Mouse (Mus musculus): ENCODE measurements around the gene Akap2. TPM values are rescaled to one million over a fixed set of nuclear protein-coding genes. Genes with fewer than 3 reads are reported as not detected.

Akap2 gene
- total RNA-seq, 2 experiments from 2014 or later: 53.8 to 60.0 TPM

DNA sequence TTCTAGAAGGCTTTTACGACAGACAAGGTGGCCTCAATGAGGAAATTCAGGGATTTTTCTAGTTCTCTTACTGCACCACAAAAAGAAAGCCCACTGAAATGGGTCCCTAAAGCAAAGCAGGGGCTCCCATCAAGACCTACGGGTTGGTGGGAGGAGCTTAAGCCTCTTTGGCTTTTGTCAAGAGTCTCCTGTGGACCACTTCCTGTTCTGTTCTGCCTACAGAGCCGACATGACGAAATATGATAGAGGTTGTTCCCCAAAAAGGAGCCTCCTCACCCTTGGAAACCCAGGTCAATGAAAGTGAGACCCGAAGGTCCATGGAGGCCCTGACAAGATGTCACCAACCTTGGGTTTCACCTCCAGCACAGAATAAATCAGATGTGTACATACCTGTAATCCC is 185.2 kb downstream of the Akap2 start:
- no peak for DNase-seq (ENCODE audit: low spot score in 2 of 2)

DNA sequence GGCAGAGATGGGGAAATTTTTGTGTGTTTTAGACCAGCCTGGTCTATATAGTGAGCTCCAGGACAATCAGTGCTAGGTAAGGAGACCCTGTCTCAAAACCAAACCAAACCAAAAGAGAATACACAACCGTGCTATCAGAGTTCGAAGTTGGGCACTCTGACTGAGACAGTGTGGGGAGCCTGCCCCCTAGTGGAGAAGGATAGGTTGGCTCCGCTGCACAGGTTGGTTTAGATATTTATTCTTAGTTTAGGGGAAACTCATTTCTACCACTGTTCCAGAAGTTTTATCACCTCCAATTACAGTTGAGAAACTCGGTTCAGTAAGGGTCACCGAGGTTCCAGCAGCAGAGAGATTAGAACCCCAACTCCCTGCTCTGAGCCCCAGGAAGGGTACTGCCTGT is 186.8 kb downstream of the Akap2 start:
- DNase-seq (ENCODE audit: low spot score in 2 of 2): peak in 1 of 2 experiments; percentile 65

DNA sequence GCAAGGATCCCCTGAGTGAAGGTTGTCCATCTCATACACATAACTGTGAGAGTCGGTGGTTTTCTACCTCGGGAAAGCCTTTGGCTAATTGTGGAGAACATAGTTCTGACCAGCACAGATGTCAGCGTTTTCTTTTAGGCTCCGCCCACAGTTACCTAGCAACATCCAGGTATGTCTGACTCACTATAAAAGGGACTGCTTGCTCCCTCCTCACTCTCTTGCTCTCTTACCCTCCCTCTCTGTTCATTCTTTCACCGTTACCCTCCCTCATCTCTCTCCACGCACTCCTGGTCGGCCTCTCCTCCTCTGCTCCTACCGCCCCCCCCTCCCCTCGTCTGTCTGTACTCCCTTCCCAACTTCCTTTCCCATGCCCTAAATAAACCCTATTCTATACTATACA is 187.2 kb downstream of the Akap2 start:
- DNase-seq (ENCODE audit: low spot score in 2 of 2): no peak

DNA sequence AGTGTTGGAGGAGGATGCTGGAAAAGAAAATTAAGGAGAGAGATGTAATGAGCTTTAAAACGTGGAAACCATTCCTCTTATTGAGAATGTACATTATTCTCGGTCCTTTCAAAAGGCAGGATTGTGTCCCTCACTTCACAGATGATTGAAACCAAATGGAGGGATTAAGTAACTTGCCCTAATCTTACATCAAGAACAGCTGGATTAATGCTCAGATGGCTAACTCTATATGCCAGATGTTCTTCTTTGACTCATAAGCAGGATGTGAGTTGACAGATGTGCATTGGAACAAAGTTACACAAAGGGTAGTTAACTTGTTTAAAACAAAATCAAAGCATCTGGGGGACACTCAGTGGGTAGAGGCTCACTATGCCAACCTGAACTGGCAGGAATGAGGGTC is 189.3 kb downstream of the Akap2 start:
- DNase-seq (ENCODE audit: low spot score in 2 of 2): no peak

DNA sequence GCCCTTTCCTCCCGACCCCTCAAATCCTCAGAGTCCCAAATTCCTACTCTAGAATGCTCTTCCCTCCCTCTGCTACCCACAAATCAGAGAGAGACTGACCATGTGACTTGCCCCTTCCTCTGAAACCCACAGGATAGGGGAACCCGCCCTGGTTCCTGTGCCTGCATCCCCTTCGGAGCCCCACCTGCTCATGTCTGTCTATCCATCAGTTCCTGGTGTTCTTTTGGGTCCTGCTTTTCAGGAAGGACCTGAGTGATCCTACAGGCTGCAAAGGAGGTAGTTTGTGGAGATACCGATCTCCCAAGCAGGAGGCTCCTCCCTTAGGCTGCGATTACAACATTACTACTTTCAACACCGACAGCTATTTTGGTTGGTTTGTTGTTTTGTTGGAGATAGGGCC is 191.4 kb downstream of the Akap2 start:
- DNase-seq (ENCODE audit: low spot score in 2 of 2): no peak

DNA sequence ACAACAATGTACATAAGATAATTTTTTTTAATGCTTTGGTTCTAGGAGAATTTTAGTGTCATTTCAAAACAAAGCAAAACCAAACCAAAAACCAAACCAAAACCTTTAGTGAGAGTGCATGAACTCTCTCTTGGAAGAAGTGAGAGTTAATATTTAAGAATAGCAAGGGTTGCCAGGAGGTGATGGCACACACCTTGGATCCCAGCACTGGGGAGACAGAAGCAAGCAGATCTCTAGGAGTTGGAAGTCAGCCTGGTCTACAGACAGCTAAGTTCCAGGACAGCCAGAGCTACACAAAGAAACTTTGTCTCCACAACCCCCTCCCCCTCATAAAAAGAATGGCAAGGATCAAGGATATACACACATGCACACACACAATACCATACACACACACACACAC is 195.6 kb downstream of the Akap2 start:
- DNase-seq (ENCODE audit: low spot score in 2 of 2): no peak

DNA sequence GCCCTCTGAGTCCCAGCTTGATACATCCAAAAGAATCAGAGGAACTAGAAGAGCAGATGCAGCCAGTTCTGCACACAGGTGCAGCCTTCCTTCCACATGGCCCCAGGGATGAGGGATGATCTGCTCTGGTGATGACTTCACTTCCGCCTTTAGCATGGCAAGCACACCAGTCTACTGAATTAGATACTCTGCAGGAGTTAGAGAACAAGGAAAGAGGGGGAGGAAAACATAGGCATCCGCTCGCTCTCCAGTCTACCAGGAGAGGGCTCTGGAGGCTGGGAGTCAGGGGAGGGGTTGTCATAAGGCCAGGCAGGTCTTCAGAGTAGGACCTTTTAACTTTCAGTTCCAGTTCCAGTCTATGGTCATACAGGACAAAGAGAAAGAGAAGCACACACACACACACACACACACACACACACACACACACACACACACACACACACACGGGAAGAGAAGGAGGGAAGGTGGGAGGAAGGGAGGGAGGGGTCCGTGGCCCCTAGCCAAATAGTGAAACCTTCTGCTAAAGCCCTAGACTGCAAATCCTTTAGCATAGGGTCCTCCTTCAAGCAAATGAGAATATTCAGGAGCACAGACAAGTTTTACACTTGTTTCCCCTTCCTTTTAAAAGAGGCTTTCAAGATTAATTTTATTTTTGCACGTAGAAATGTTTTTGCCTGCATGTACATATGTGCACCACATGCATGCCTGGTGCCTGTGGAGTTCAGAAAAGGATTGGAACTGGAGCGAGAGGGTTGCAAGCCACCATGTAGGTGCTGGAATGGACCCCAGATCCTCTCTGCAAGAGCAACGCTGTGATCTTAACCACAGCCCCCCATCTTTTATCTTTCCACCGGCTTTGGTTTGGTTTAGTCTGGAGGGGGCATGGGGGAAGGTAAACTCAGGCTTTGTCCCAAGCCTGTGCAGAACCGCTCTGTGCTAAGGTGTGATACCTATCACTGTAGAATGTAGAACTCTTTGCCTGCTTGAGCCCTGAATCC is 197.0 kb downstream of the Akap2 start:
- no peak for DNase-seq (ENCODE audit: low spot score in 2 of 2)

DNA sequence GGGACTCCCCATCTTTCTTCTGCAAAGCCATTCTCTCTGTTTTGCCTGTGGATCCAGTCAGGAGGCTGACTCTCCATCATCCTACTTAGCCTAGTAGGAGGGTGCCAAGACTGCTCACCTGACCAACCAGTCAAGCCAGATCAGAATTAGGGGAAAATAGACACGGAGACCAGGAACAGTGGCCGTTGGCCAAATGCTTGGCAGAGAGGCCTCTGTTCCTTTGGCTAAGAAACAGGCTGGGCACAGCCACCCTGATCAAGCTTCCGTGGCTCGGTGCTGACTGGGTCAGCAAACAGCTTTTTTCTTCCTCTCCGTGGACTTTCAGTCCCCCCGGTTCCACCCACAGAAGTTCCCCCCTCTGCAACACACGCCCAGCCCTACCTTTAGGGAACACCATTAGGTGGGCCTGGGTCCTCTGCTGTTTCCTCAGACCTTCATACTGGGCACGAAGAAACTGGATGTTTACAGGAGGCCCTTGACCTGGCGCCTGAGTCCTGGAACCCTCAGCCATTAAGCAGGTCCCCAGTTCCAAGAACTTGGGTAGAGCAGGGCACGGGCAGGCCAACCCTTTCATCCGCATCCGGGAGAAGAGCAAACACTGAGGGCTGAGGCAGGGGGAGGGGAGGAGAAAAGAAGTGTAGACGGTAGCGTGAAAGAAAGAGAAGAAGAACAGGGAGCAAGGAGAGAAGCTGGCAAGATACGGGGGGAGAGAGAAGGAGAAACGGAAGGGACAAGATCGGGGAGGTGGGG is 197.9 kb downstream of the Akap2 start:
- DNase-seq (ENCODE audit: low spot score in 2 of 2): no peak

DNA sequence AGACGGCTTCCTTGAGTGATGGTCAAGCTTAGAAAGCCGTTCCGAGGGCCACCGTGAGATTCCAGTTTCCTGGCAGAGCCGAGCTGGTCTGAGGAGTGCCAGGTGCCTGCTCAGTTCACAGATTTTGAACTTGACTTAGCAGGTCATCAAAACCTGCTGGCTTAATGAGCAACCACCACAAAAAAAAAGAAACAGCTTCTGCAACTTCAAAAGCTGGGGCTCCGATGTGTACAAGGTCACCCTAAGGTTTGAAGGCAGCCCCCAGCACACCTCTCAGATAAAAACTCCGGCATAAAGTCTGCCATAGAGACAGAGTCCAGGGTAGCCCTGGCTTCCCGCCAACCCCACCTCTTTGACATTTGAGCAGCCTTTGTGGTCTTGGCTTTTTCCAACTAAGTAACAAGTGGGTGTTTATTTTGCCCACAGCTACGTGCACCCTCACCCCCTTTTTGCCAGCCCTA is 198.8 kb downstream of the Akap2 start, which contains the start of gene D630039A03Rik:
Gene D630039A03Rik, minus strand, starts transcription at position 97 of the 461 bp plus-strand sequence.
- DNase-seq (ENCODE audit: low spot score in 2 of 2): no peak

DNA sequence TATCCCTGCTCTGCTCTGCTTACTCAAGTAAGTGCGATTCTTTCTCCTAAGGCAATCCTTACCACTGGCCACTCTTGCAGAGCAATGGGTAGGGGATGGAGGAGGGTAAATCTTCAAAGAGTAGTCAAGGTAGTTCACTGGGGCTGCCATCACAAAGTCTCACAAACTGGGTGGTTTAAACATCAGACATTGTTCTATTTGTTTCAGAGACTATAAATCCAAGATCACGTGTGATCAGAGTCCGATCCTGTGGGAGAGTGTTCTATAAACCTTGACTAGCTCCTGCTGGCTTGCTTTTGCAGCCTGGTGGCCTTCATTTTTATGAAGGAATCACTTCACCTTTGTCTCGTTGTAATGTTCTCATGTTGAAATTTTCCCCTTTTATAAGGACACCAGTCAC is 199.3 kb downstream of the Akap2 start:
- DNase-seq (ENCODE audit: low spot score in 2 of 2): no peak

DNA sequence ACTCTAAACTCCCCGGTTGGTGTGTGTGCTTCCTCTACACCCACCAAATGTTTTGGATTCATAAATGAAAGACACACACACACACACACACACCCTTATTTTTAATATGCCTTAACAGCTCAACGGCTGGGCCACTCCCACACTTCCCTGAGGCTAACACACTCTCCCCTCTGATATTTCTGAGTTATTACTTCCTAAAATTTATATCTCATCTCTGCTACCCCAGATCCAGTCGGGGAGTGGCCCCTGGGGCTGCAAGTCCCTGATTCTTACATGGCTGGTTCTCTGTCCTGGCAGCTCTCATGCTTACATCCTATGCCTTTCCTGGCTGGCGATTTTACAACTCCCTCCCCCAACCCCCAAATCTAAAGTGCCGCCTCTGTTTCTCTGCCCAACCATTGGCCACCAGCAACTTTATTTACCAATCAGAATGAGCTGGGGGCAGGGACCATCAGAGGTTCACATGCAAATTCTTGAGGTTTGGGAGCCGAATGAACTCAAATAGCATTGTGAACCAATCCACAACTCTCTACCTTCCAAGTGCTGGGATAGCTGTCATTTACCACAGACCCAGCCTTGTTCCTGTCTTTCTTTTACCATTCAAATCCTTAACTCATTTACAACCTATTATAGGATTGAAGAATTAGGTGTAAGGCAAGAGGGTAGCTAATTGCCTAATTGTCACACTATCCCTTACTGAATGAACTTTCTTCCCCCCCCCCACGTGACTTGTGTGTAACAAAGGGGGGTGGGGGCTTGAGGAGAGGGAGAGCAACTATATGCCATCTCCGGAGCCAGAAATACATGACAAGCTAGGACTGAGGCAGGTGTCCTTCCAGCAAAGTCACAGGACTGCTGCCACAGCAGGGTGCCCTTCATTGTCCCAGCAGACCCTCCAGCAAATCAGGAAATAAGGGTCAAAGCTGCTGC is 202.3 kb downstream of the Akap2 start:
- DNase-seq (ENCODE audit: low spot score in 2 of 2): no peak

DNA sequence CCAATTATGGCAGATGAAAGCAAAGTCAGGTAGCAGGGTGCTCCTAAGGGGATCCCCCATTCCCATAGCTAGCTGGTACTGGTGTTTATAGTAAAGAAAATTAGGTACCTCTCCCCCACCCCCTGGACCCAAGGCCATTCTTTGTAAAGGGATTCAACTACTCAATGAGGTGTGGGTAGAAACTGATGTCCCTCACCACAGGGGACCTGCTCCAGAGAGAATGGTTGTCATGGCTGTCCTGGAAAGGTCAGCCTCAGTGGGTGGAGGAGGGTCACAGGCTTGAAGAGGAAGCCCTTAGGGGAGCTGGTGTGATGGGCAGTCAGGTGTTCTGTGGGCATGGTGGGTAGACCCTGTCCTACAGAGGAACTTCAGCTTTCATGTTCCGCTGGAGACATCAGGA is 203.1 kb downstream of the Akap2 start:
- no peak for DNase-seq (ENCODE audit: low spot score in 2 of 2)

DNA sequence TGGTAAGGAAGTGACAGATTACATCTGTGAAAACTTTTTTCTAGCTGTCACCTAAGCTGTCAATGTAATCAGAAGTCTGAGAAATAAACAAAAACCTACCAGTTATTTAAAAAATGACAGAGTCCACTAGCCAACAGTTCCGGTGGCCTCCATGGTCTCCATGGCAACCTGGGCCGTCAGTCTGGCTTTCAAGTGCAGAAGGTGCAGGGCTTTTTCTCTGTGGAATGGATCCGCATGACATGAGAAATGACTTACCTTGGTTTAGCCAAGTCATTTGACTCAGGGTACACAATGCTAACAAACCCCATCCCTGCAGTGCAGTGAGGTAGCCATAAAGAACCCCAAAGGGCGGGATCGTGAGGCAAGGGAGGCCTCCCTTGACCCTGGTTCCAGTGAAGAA is 204.7 kb downstream of the Akap2 start:
- DNase-seq (ENCODE audit: low spot score in 2 of 2): no peak

DNA sequence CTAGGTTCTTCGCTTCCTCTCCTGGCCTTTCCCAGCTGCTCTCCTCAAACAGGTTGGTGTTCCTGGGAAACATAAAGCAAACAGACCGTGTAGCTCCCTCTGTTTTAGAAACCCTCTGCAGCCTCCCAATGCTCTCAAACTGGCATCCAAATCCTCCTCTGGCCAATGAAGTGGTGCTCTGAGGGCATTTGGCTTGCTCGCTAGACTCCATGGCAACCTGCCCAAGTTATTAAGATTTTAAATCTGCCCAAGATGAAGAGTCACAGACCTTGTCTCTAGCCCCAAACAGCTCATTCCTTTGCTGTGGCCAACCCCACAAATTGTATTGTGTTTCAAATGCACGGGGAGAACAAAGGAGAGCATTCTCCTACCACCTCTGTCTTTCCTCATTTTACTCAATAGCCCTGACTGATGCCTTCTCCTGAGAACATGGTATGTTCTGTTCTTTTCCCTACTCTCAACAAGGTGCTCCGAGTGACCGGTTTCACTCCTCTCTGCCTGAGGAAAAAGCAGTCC is 207.2 kb downstream of the Akap2 start:
- DNase-seq (ENCODE audit: low spot score in 2 of 2): no peak

DNA sequence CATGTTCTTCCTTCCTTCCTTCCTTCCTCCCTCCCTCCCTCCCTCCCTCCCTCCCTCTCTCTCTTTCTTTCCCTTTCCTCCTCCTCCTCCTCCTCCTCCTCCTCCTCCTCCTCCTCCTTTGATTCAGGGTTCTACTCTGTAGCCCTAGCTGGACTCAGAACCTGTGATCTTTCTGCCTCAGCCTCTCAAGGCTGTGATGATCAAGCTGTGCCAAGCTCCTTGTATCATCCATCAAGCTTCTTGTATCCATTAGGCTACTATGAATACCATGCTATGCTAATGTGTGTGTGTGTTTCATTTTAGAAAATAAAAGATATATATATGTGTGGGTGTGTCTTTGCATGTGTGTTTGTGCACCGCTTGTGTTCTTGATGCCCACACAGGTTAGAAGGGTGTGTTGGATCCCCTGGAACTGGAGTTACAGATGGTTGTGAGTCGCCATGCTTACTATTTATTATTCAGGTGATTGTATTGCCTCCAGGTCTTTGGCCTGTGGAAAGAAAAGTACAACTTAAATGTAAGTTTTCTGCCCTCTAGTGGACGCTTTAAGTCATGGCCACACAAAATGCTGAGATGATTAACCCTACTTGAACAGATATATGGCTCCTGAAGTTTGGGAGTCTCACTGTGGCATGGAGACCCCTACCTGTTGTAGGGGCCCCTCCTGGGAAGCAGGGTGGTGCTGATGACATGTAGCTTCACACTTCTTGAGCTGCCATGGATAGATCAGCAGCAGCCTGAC is 210.2 kb downstream of the Akap2 start:
- DNase-seq (ENCODE audit: low spot score in 2 of 2): no peak

DNA sequence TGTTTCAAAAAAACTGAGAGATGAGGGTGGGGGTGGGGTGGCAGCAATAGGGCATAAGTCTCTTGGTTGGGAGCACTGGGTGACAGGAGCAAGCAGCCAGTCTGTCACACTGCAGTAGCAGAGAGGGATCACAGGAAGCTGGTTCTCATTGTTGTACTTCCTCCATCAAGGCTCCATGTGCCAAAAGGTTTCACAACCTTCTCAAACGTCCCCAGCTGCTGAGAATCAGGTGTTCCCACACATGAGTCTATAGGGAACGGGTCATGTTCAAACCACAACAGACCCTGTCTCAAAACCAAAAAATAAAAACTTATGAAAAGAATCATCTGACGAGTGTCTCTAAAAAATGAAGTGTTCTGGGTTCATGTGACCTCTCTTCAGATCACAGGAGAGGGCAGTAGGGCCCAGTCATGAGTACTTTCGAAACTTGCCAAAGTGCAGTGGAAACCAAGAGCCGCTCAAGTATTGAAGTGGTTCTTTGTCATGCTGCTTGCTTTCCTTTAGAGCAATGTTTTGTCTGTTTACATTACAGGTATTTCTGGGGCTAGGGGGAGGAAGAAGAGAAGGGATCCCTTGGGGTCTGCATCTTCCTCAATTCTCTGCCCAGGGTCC is 213.2 kb downstream of the Akap2 start:
- no peak for DNase-seq (ENCODE audit: low spot score in 2 of 2)

DNA sequence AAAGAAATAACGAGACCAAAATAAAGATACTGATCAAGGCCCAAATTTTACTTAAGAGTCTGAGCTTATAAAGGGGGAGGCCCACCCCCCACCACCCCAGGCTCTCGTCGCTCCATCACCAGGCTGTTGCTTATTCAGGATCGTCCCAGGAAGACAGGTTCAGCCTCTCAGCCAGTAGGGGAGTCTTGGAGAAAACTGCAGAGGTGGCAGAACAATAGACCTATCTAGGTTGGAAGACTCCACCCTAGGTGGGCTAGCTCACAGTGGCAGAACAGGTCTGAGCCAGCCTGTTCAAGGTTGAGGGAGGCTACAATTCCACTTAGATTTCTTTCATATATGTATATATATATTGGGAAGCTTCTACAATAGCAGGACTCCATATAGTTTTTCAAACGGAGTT is 216.7 kb downstream of the Akap2 start:
- no peak for DNase-seq (ENCODE audit: low spot score in 2 of 2)

DNA sequence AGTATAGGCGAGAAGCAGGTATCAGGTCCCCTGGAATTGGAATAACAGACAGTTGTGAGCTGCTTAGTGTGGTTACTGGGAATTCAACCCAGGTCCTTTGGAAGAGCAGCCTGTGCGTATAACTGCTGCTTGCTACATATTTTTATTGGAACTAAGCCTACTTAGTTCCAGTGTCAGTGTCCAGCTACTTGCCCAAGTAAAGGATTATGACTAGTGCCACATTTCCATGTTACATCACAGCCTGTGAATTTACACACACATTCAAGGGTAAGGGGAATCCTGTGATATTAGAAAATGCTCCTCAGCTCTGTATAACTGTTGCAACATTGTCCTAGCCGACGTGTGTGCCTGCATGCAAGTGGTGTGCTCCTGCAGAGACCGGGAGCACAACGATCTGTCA is 219.8 kb downstream of the Akap2 start:
- no peak for DNase-seq (ENCODE audit: low spot score in 2 of 2)

DNA sequence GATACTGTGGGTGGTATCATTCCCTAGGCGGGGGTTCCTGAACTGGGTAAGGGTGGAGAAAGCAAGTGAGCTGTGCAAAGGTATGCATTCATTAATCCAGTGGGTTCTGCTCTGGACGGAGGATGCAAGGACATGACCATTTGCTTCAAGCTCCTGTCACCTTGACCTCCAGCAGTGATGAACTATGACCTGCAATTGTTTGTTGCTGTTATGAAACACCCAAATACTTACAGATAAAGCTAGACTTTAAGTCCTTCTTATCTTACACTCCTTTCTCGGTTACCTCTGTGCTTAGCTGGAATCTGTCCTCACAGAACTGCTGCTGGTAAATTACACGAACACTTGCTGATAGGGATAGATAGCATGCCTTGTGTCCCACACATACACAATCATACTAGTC is 223.2 kb downstream of the Akap2 start:
- no peak for DNase-seq (ENCODE audit: low spot score in 2 of 2)

DNA sequence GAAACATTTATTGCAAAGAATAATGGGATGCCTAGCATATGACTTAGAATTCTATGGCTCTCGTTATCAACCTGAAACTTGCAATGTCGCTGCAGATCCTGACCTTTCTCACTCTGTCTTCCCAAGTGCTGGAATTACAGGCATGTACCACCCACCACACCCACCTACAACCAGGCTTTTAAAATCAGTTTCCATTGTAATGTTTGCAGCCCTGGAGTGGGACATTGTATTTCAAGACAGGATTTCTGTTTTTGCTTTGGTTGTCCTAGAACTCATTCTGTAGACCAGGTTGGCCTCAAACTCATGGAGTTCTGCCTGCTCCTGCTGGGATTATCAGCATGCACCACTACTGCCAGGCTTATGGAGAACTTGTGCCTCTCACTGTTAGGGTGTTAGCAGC is 225.4 kb downstream of the Akap2 start:
- DNase-seq (ENCODE audit: low spot score in 2 of 2): no peak

Measured in gastrocnemius, postnatal 4 days (tissue).